Mouse (Mus musculus): Measurements from ENCODE around the gene Mras.

- TF ChIP-seq EP300 (IDR thresholded peaks at IDR 0.05; ENCODE audit: insufficient read depth, low read depth, low read length) (no peak), CTCF (IDR thresholded peaks at IDR 0.05; ENCODE audit: low read depth, low read length) (no peak), POLR2A (IDR thresholded peaks at IDR 0.05; ENCODE audit: insufficient read depth, low read length) (no peak)
These were observed 42.8 kb downstream of the Mras start for GRCm38 (mm10) chr9:99394366-99394765.

Measured in ES-Bruce4 (cell line).